Mouse (Mus musculus) adrenal gland, postnatal 10 days (tissue): ENCODE measurements at regions not wholly inside any gene's neighbourhood (a gene's known extent, or its start where the extent isn't known, plus 50 kb on each side); places are given as distances from the start of the nearest gene placed in this dataset.

Source experiments
- DNase-seq: peaks from one replicate; pipeline ENCODE4 v3.0.0; 2021; ENCODE audit warnings: mixed read lengths

DNA sequence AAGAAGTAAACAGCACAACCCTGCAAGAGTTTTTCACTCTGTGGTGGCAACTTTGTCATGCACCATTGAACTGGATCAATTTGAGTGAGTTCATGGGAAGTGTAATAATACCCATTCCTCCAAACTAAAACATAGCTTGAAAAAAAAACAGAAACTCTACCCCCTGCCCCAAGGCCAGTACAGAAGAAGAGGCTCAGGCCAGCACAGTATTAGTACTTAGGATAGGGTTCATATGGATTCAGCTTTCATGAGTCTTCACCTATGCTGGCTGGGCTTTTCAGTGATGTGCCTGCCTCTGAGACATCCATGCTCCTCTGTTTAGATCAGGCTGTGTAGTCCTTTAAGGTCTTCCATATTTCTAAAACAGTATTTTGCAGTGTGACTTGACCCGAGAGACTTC is 270.6 kb downstream of the 1190002N15Rik start:
- DNase-seq: no peak

DNA sequence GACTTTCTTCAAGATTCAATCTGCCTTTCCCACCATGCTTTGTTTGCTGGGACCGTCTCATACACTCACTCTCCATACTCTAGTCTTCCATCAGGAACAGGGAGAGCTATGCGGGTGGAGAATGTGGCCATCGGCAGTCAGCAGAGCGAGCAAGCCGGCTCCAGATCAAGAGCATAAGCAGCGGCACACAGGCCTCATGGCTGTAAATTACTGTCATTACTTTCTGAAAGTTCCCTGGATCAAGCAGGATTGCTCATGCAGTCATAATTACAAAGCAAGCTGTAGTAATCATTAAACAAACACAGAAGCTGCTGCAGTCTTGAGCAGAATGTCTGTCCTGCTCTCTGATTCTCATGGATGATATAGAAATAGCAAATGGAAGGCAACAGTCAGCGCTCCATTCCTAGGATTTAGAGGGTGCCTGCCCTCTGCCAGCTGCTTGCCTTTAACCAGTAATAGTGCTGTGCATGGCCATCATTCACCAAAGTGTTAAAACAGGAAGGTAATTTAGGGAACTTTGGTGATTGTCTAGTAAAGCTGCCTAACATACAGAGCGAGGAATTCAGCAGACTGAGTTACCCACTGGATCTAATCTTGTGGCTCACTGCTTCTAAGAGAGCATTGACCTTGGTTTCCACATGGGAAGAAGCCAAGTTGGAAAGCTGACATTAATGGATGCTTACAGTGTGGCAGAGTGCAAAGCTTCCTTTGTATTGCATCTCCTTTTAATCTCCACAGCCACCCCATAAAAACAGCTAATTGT is 298.2 kb downstream of the 1190002N15Rik start:
- DNase-seq: peak; percentile 38

DNA sequence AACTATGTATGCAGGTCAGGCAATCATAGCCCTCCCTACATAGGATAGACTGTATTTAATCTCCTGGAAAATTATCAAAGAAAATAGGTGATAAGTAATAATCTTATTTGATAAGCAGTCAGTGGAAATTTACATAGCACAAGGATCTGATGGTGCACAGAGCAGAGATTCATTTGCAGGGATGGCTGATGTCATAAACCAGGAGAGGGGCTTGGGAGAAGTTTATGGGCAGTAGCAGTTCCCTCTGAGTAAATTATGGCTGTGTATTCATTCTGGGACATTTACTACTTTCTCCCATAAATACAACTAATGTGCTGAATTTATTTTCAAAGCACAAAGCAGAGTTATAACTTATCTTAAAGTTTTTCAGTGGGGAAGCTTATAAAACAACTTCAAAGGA is 299.3 kb downstream of the 1190002N15Rik start:
- no peak for DNase-seq

- DNase-seq: no peak
Measured at GRCm38 (mm10) chr9:94229537-94229936, 308.3 kb downstream of the 1190002N15Rik start.

GRCm38 (mm10) chr9:94219116-94219515 is 318.8 kb downstream of the 1190002N15Rik start:
- DNase-seq: peak; percentile 21

- no peak for DNase-seq
Measured at GRCm38 (mm10) chr9:94216414-94217279, 321.2 kb downstream of the 1190002N15Rik start.

GRCm38 (mm10) chr9:94210467-94211249 is 327.2 kb downstream of the 1190002N15Rik start:
- no peak for DNase-seq

GRCm38 (mm10) chr9:94208987-94209386 is 328.9 kb downstream of the 1190002N15Rik start:
- no peak for DNase-seq

GRCm38 (mm10) chr9:94200892-94201291 is 337.0 kb downstream of the 1190002N15Rik start:
- DNase-seq: no peak

DNA sequence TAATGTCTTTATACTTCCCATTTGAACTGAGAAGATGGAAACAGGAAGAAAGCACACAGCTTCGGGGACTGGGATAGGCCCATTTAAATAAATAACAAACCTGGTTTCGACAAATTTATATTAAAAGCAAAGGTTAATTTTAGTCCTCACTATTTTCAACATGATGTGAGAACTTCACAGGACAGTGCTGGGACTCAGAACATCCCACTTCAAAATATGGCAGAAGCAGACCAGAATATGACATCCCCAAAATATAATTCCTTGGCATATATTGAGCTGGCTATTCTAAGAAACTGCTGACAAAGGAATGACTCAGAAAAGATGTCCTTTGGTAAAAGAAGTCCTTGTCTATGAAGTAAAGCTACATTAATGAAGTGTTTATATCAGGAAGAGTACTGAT is 338.0 kb downstream of the 1190002N15Rik start:
- no peak for DNase-seq

DNA sequence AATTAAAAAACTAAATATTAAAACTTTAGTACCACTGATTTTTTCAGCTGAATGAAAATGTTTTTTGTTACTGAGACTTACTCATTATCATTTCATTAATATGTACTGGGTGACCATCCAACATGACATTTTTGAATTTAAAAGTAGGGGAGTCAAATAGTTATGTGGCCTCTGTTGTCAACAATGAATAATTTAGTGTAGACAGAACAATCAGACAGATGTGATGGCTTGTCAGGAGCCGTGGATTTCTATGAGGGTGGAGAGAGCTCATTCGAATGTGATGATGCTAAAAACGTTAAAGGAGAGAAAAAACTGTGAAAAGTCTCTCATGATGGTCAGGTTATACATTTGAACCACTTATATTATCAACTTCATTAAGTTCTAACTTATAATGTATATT is 346.8 kb downstream of the 1190002N15Rik start:
- no peak for DNase-seq

GRCm38 (mm10) chr9:94189872-94190800 is 347.7 kb downstream of the 1190002N15Rik start:
- DNase-seq: no peak

DNA sequence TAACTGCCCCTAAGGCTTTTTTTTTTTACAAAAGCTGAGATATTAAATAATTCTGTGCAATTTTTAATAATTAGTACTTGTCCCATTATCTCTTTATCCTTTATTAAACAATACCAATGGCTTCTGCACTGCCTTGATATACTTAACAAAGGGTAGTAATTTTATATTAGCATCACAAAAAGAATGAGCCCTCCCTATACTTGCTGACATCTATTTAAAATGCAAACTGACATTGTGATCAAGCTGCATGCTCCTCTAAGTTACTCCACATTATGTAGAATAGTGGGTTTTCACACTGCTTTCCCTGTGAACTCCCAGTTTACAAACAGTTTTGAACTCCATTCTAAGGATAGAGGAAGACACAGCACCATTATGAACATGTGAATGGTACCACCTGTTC is 349.8 kb downstream of the 1190002N15Rik start:
- DNase-seq: no peak

DNA sequence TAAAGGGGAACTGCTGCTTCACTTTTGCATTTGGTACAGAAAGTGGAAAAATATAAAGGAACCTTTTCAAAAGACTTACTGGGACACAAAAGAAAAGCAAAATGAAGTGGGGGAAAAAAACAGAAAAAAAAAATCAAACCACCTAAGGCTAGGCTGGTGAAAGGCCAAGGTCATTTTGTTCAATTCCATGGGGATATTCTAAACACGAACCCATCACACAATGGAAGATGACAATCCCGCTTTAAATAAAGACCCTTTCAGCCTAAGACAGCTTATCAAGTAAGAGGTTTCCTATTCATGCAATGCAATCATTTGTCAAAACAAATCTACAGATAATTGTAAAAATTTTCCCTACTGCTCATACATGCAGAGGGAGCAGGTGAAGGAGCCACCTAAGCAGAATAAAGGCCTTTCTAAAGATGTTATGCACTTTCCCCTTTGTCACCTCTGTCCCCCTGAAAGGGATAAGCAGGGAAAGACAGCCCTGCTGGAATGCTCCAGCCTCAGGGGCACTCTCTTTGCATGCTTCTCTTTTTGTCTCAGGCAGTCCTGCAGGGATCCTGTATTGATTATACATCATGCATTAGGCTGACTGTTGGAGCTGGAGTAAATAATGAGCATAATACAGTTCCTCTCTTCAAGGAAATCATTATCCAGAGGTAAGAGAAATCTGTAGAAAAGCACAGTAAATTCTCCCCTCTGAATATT is 367.8 kb downstream of the 1190002N15Rik start:
- DNase-seq: no peak

DNA sequence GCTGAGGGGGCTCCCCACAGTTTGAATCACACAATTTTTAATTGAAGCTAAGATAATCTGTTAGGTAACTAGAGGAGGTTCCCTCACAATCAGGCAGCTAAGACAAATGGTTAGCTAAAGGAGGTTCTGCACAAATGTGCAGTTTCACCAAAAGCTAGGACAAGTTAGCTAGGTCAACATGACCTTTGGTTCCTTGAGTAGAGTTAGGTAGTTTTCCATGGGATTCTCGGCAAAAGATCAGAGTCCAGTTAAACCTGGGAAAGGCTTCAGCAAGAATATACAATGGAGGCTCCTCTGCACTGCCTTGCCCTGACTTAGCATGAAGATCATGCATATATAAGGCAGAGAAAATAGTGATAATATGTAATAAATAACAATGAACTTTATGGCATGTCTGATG is 374.2 kb downstream of the 1190002N15Rik start:
- DNase-seq: no peak

DNA sequence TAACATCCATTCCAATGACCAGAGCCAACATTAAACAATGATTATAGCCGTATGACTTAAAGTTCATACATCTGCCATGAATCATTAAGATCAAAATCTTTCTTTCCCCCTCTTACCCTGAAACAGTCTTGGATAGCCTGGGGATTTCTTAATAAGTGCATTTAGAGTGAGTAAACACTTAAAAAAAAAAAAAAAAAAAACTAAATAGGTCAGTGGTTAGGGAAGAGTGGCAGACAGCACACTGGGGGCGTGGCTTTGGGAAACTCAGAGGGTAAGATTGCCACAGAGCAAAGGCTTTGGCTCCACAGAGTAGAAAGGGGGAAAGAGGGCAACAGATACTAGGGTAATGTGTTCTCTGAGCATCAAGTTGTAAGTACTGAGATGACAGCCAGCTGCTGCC is 382.3 kb downstream of the 1190002N15Rik start:
- DNase-seq: no peak

DNA sequence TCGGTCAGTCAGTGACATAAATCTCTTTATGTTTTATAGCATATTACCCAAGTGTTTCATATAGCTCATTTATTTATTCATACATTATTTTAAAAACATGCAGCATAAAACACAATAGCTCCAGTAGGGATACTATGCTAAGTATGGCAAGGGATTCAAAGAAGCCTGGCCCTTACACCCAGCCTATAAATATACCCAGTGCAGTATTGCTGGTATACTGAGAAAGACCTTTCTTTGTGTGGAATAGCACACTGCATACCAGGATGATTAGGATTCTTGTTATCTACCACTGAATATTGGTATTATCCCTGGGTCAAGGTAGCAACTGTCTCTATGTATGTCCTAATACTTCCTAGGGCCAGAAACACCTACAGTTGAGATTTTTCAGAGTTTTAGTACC is 389.4 kb downstream of the 1190002N15Rik start:
- DNase-seq: no peak

DNA sequence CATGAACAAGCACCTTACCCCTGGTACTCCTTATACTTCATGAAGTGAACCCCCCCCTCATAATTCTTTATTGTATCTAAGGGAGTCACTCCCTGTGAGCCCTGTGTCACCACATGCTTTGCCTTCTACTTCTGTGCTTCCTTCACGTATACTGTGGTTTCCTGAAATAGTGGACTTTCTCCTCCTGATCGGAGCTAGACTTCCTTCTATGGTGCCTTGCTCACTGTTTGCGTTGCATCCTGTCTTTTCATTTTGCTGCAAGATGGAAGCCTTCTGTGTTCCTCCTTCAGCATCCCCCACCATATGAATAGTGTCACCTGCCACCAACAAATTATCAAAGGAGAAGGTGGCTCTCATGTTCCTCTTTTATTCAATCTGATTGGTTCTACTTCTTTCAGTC is 391.1 kb downstream of the 1190002N15Rik start:
- no peak for DNase-seq

- peak; percentile 65 for DNase-seq
Measured at GRCm38 (mm10) chr9:94136444-94136843, 401.4 kb downstream of the 1190002N15Rik start.

GRCm38 (mm10) chr9:94133682-94134081 is 404.2 kb downstream of the 1190002N15Rik start:
- DNase-seq: no peak

DNA sequence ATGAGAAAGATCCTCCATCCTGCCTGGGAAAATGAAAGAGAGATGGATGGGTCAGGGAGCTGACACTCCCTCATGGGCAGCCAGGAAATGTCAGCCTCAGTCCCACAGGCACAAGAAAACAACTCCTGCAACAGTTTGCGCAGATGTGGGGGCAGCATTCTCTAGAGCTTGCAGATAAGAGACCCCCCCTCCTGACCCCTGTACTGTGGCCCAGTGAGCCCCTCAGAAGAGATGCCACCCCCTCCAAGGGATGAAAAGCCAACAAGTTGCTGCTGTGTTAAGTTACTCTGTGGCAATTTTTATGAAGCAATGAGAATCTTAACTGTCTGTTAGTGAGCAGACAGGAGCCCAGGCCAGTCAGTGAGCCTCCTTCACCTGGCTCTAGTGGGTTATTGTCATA is 406.5 kb downstream of the 1190002N15Rik start:
- DNase-seq: no peak
